Mouse (Mus musculus) liver, embryonic 11.5 days (tissue): ENCODE data around the gene Irf2bpl. TPM values are rescaled to one million over a fixed set of nuclear protein-coding genes. Genes with fewer than 3 reads are reported as not detected.

Experiments used
- ATAC-seq: fragments of 200-750 bp; cut with Nextera tagmentation; replicated peaks from 2 replicates; pipeline ENCODE4 v1.8.0; 2017; ENCODE audit warnings: moderate number of reproducible peaks, mild to moderate bottlenecking, moderate TSS enrichment, moderate library complexity; ENCODE audit not compliant: low FRiP score
- DNase-seq: peaks from one replicate; pipeline ENCODE4 v3.0.0-alpha.2; 2017; ENCODE audit warnings: low spot score
- H3K27ac ChIP-seq: fragments of 300-500 bp; sonication (generic); 2 replicates; pipeline ENCODE4 v1.5.1; 2014; ENCODE audit warnings: mild to moderate bottlenecking, low read depth, low read length, control low read depth
- H3K27me3 ChIP-seq: fragments of 300-500 bp; sonication (generic); replicated peaks from 2 replicates; pipeline ENCODE4 v1.6.1; 2014; ENCODE audit warnings: low read length, mixed read lengths; ENCODE audit not compliant: control insufficient read depth, insufficient read depth
- H3K36me3 ChIP-seq: fragments of 300-500 bp; sonication (generic); 2 replicates; pipeline ENCODE4 v1.6.1; 2014; ENCODE audit warnings: mild to moderate bottlenecking, low read length, moderate library complexity, mixed read lengths; ENCODE audit not compliant: control insufficient read depth, insufficient read depth
- H3K4me1 ChIP-seq: fragments of 300-500 bp; sonication (generic); replicated peaks from 2 replicates; pipeline ENCODE4 v1.6.1; 2014; ENCODE audit warnings: low read length, mixed read lengths; ENCODE audit not compliant: control insufficient read depth, insufficient read depth
- H3K4me2 ChIP-seq: fragments of 300-500 bp; sonication (generic); 2 replicates; pipeline ENCODE4 v1.6.1; 2014; ENCODE audit warnings: mild to moderate bottlenecking, control low read depth, moderate library complexity
- H3K4me3 ChIP-seq: fragments of 300-500 bp; sonication (generic); 2 replicates; pipeline ENCODE4 v1.5.1; 2014; ENCODE audit warnings: low read depth, low read length, control low read depth
- H3K9ac ChIP-seq: fragments of 300-500 bp; sonication (generic); 2 replicates; pipeline ENCODE4 v1.6.1; 2014; ENCODE audit warnings: low read depth, low read length, control low read depth
- H3K9me3 ChIP-seq: fragments of 300-500 bp; sonication (generic); 2 replicates; pipeline ENCODE4 v1.6.1; 2016; ENCODE audit warnings: low read length, inconsistent platforms, mixed read lengths; ENCODE audit not compliant: control insufficient read depth
- WGBS: fragments of 180-500 bp; shearing (Covaris S2); extraction: QIAGEN DNeasy Blood & Tissue Kit; methylation state at CpG from one replicate; pipeline ENCODE4 v1.1.7; 2014; 5-methylcytosine and 5-hydroxymethylcytosine counted together
- polyA plus RNA-seq: library from polyadenylated mRNA; unstranded; fragments of >200 nt; fragmentation: Nextera tagmentation; extraction: Ambion mirVana; gene quantifications from 2 replicates; pipeline ENCODE4 v1.2.1, GENCODE M21; 2014

Irf2bpl gene
- polyA plus RNA-seq, 1 experiment from 2014 or later = 9.7 TPM

DNA sequence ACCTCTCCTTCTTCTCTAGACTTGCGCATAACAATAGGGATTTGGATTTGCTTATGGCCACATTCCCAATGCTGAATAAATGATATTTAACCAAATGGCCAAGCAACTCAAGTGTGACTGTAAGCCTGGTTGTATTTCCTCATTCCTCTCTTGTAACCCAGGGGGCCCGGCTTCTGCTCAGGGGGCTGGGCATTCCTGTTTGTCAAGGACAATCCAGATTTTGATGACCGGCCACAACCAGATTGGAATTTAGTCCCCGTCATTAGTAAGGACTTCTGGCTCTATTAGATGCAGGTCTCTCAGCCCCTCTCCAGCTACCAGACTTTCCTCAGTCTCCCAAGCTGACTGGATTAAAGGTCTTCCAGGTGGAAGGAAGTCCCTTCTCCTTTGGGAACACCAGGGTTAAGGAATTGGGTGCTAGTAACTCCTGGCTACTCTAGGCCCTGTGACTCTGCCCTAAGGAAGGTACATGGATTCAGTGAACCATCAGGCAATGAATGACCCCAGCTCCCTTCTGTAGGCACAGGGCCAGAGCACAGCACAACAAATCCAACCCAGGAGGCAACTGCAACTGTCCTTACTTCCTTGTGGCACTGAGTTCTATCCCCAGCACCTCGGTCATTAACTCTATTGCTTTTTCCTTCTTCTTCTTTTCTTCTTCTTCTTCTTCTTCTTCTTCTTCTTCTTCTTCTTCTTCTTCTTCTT lies 20.1 kb downstream of the Irf2bpl start:
- no peak overlapping the region for H3K4me2 ChIP-seq
- no peaks in the 10 kb centered on the region for H3K36me3 ChIP-seq

DNA sequence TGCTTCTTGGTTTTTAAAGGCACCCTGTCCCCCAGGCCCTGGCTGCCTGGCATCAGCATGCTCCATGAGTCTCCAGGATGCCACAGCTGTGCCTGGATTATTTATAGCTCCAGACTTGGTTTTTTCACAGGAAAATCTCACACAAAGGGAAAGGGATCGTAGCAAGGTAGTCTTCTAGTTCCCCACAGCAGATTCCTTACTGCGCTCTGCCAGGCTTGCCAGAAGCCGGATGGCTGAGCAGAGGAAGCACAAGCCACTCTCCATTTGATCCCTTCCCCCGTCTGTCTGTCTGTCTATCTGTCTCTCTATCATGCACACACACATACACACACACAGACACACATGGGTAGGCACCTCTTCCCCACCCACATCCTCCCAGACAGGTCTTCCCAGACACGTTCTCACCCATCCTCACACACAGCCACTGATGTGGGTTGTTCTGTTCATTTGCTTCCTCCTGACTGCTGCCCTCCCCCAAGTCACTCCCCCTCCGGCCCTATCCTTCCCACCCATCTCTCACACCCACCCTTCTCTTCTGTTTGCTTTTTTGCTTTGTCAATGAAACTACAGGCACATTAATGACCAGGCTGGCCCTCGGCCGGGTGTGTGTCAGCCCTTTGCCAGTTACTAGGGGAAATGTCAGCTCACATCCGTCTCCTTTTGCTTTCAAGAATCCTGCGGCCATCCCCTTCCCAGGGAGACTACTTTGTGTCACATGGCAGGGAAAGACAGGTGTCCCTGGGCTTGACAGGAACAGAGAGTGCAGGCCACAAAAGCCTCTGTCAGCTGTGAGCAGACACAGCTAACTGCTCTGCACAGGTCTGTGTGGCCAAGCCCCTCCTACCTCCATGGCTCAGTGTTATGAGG lies 24.4 kb downstream of the Irf2bpl start:
- no peaks in the 10 kb centered on the region for H3K27me3 ChIP-seq
- no peak for DNase-seq
- no peak overlapping the region for H3K4me2 ChIP-seq
- H3K9me3 ChIP-seq = no peaks in the 10 kb centered on the region
- no peak overlapping the region for H3K4me3 ChIP-seq
- 51% methylated on average over 10 of the region's 10 CpGs for WGBS
- H3K36me3 ChIP-seq = no peaks in the 10 kb centered on the region
- no peak overlapping the region for H3K9ac ChIP-seq
- H3K4me1 ChIP-seq = peaks cover 8% of the 10 kb centered on the region
- H3K27ac ChIP-seq = no peak overlapping the region
- no peak for ATAC-seq

More for the DNA sequence above, 20.1 kb downstream of the Irf2bpl start:
- WGBS = 84% methylated on average over 5 of the region's 5 CpGs
- Histone ChIP-seq H3K27me3 (no peaks in the 10 kb centered on the region), H3K9me3 (no peaks in the 10 kb centered on the region), H3K27ac (no peak overlapping the region), H3K9ac (no peak overlapping the region), H3K4me3 (no peak overlapping the region), H3K4me1 (peaks cover 2% of the 10 kb centered on the region)
- no peak for ATAC-seq
- DNase-seq = no peak

DNA sequence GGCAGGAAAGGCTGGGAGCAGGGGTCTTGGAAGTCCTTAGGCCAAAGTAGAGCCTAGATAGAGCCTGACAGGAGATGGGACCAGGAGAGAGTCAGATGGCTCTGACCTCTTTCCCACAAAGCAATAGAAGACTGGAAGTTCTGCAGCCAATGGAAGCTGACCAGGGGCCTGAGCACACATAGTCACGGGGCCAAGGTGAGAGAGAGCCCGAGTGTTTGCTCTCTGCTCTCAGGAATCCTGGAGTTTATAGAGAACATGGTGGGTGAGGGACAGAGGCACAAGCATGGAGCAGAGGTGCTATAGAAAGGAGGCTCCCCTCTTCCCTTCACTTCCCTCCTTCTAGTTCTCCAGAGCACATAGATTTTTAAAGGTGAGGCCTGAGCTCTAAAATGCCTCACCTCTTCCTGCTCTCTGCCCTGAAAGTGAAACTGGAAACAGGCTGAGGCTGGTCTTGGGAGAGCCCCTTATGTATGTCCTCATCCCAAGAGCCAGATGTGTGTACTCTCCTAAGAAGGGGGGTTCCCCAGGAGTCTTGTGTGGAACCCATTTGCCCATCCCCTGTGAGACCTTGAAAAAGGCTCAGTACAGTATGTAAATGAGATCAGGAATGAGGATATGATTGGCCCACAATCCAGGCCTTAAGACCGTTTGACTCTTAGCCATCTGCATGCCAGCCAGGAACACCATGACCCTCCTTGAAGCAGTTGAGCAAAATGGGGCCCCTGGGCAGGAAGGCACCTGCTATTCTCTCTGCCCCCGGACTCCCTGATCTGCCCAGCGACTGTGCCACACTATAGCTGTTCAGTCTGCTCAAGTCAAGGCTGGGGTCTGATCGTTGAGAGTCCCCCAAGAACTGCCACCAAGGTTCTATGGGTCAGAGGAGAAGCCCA lies 25.4 kb downstream of the Irf2bpl start:
- ATAC-seq = no peak
- H3K36me3 ChIP-seq = no peaks in the 10 kb centered on the region
- no peaks in the 10 kb centered on the region for H3K9me3 ChIP-seq
- H3K4me3 ChIP-seq = no peak overlapping the region
- H3K4me2 ChIP-seq = no peak overlapping the region
- H3K4me1 ChIP-seq = peaks cover 11% of the 10 kb centered on the region
- no peaks in the 10 kb centered on the region for H3K27me3 ChIP-seq
- no peak for DNase-seq
- 76% methylated on average over 6 of the region's 6 CpGs for WGBS
- no peak overlapping the region for H3K9ac ChIP-seq
- no peak overlapping the region for H3K27ac ChIP-seq

DNA sequence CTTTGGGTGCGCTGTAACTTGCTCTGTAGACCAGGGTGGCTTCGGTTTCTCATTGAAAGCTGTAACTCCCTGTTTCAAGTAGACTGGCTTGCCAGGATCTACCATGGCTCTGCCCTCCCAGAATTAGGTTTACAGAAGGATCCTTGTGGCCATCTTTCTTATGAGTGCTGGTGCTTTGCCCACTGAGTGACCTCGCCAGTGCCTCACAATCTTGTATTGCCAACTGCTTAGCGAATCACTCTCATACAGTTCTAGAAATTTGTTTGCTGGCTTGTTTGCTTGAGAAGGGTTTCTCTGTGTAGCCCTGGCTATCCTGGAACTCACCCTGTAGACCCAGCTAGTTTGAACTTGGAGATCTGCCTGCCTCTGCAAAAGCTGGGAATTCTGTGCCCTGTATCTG lies 26.1 kb downstream of the Irf2bpl start:
- WGBS = 90% methylated on average over 4 of the region's 4 CpGs
- H3K4me1 ChIP-seq = peaks cover 11% of the 10 kb centered on the region
- H3K36me3 ChIP-seq = no peaks in the 10 kb centered on the region
- H3K27me3 ChIP-seq = no peaks in the 10 kb centered on the region
- no peaks in the 10 kb centered on the region for H3K9me3 ChIP-seq
- DNase-seq (no peak), ATAC-seq (no peak)
- H3K4me2 ChIP-seq = no peak overlapping the region
- no peak overlapping the region for H3K27ac ChIP-seq
- H3K9ac ChIP-seq = no peak overlapping the region
- no peak overlapping the region for H3K4me3 ChIP-seq

DNA sequence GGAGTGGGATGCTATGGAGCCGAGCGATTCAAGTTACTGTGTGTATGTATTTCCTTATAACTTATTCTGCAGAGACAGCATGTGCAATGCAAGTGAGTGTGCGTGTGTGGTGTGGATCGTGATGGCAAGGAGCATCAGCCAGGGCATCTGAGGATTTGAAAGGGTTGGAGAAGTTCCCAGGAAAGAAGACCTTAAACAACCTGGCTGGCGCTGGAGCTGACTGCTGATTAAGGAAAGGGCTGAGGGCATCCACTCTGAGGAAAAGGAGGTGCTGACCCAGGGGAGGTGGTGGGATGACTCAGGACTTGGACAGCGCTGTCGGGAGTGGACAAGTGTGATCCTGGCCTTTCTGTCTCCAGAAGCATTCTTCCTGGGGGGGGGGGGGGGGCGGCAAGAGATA lies 27.3 kb downstream of the Irf2bpl start:
- no peak for ATAC-seq
- no peak for DNase-seq
- no peaks in the 10 kb centered on the region for H3K27me3 ChIP-seq
- no peaks in the 10 kb centered on the region for H3K36me3 ChIP-seq
- no peak overlapping the region for H3K4me3 ChIP-seq
- 77% methylated on average over 8 of the region's 8 CpGs for WGBS
- no peaks in the 10 kb centered on the region for H3K9me3 ChIP-seq
- H3K27ac ChIP-seq = no peak overlapping the region
- peaks cover 14% of the 10 kb centered on the region for H3K4me1 ChIP-seq
- no peak overlapping the region for H3K4me2 ChIP-seq
- no peak overlapping the region for H3K9ac ChIP-seq

DNA sequence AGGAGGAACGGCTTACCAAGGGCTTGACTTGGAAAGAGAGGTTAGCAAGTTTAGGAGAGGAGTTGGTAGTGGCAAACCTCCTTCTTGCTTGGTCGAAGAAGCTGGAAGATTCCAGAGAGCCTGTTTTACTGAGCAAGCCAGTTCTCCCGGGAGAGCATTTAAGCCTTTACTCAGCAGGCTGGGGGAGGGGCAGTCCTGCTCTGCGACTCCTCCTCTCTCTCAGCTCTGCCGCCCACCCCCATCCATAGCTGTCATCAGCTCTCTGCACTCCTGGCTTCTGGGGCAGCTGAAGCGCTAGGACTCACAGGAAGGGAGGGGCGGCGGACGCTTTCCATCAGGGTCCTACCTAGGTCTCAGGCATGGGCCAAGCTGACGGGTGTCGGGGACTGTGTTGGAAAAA lies 28.9 kb downstream of the Irf2bpl start:
- Histone ChIP-seq H3K4me3 (no peak overlapping the region; the same call in 1 of the 2 replicates), H3K27ac (no peak overlapping the region; the same call in 1 of the 2 replicates), H3K4me1 (peaks cover 14% of the 10 kb centered on the region), H3K27me3 (no peaks in the 10 kb centered on the region), H3K9me3 (no peaks in the 10 kb centered on the region), H3K9ac (no peak overlapping the region), H3K36me3 (no peaks in the 10 kb centered on the region), H3K4me2 (peak overlapping the region; percentile 46)
- ATAC-seq = peak; percentile 55
- WGBS = 8% methylated on average over 11 of the region's 11 CpGs
- peak; percentile 50 for DNase-seq

DNA sequence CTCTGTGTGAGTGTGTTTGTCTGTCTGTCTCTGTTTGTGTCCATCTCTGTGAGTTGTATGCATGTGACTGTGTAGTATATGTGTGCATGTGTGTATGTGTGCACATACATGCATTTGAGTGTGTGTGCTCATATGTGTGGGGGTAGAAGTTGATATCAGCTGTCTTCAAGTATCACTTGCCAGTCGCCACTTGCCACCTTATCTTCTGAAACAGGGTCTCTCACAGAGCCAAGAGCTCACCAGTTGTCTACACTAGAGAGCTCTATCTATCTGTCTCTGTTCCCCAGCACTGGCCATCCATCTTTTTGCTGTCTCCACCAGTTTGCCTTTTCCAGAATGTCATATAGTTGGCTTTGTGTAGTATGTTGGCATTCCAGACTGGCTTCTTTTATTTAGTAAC lies 31.1 kb downstream of the Irf2bpl start:
- WGBS = 38% methylated on average over 1 of the region's 1 CpGs
- peaks cover 12% of the 10 kb centered on the region for H3K4me1 ChIP-seq
- H3K4me3 ChIP-seq = no peak overlapping the region
- no peaks in the 10 kb centered on the region for H3K9me3 ChIP-seq
- no peak overlapping the region for H3K27ac ChIP-seq
- H3K27me3 ChIP-seq = no peaks in the 10 kb centered on the region
- no peak overlapping the region for H3K4me2 ChIP-seq
- ATAC-seq (peak; percentile 69), DNase-seq (no peak)
- H3K9ac ChIP-seq = no peak overlapping the region
- H3K36me3 ChIP-seq = no peaks in the 10 kb centered on the region

DNA sequence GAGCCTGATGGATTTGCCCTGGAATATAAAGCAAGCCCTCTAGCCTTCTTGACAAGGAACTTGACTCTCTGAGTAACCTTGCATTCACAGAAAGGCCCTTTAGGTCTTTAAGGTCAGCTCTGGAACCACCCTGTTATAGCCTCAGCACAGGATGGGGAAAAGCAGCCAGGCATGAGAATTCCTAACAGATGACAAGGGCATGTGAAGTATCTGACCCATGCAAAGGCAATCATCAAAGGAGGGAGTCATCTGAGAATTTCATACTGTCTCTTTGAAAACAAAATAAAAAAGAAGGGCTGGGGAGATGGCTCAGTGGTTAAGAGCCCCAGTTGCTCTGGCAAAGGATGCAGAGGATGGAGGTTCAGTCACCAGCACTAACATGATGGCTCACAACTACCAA lies 33.3 kb downstream of the Irf2bpl start:
- Histone ChIP-seq H3K27ac (no peak overlapping the region), H3K9me3 (no peaks in the 10 kb centered on the region), H3K9ac (no peak overlapping the region), H3K4me3 (no peak overlapping the region), H3K4me2 (no peak overlapping the region), H3K36me3 (no peaks in the 10 kb centered on the region), H3K4me1 (peaks cover 12% of the 10 kb centered on the region), H3K27me3 (no peaks in the 10 kb centered on the region)
- ATAC-seq (no peak), DNase-seq (no peak)
